ENCODE assay signal across 12 mouse cellular contexts in genomic region chr19:47559751-47560512, GRCm38 (mm10). TPM values are rescaled to one million over a fixed set of nuclear protein-coding genes. Genes with fewer than 3 reads are reported as not detected.
DNase-seq lines count a peak whose midpoint lies in the region; ATAC-seq and TF ChIP-seq lines count a peak whose summit lies in the region.
"Had no signal": no experiment of that assay in that cellular context is flagged by ENCODE, and none has a peak within 500 bp of the region (broad histone marks: within the 10 kb centered on the region; RNA-seq: fewer than 3 reads in every experiment).

No protein-coding gene starts in this region.

- peak overlapping the region; percentile 5 for H3K27ac ChIP-seq in heart, embryonic 13.5 days (replicated peaks)
- no peak overlapping the region for H3K27ac ChIP-seq in lung, postnatal 0 days (ENCODE audit: low read length)
- peak overlapping the region; percentile 72 for H3K27ac ChIP-seq in heart, embryonic 16.5 days (ENCODE audit: low read length)
- peak overlapping the region; percentile 30 for H3K27ac ChIP-seq in stomach, postnatal 0 days (replicated peaks)
- H3K27ac ChIP-seq: hindbrain, postnatal 0 days; neural tube, embryonic 12.5 days had no signal

- peaks cover 38% of the 10 kb centered on the region for H3K4me1 ChIP-seq in heart, embryonic 13.5 days
- no peaks in the 10 kb centered on the region; the same call in 1 of the 2 replicates for H3K4me1 ChIP-seq in lung, postnatal 0 days (ENCODE audit: insufficient read depth, low read depth, low read length)
- H3K4me1 ChIP-seq in heart, embryonic 16.5 days (ENCODE audit: control insufficient read depth, insufficient read depth, low read length), result peaks cover 23% of the 10 kb centered on the region
- H3K4me1 ChIP-seq in stomach, postnatal 0 days (replicated peaks; ENCODE audit: control insufficient read depth, insufficient read depth), result no peaks in the 10 kb centered on the region
- H3K4me1 ChIP-seq: neural tube, embryonic 12.5 days had no signal

- no peak for DNase-seq in heart, adult 11 months
- peak; percentile 55 for DNase-seq in lung, postnatal 0 days (ENCODE audit: low spot score)
- DNase-seq in lung, postnatal 4 days, result no peak
- peak; percentile 51 for DNase-seq in stomach, postnatal 0 days (ENCODE audit: low spot score)
- DNase-seq: adrenal gland, adult 8-10 months; cerebellum, adult 9-11 months; thymus, postnatal 25 days had no signal

- WGBS in heart, embryonic 13.5 days, result 49% methylated on average over 14 of the region's 14 CpGs
- WGBS in lung, postnatal 0 days, result 39% methylated on average over 14 of the region's 14 CpGs
- WGBS in heart, embryonic 16.5 days, result 36% methylated on average over 14 of the region's 14 CpGs
- WGBS in stomach, postnatal 0 days, result 30% methylated on average over 14 of the region's 14 CpGs

- no peak overlapping the region for H3K4me3 ChIP-seq in heart, embryonic 13.5 days
- no peak overlapping the region for H3K4me3 ChIP-seq in lung, postnatal 0 days (ENCODE audit: low read depth, low read length)
- H3K4me3 ChIP-seq in heart, embryonic 16.5 days (ENCODE audit: low read length), result no peak overlapping the region
- H3K4me3 ChIP-seq in stomach, postnatal 0 days (ENCODE audit: low read depth, low read length), result no peak overlapping the region
- H3K4me3 ChIP-seq: neural tube, embryonic 12.5 days had no signal

- H3K4me2 ChIP-seq in heart, embryonic 13.5 days, result no peak overlapping the region
- no peak overlapping the region for H3K4me2 ChIP-seq in lung, postnatal 0 days (replicated peaks; ENCODE audit: low read depth, low read length)
- H3K4me2 ChIP-seq in heart, embryonic 16.5 days (ENCODE audit: low read depth, low read length), result peak overlapping the region; percentile 6; the same call in 1 of the 2 replicates
- no peak overlapping the region for H3K4me2 ChIP-seq in stomach, postnatal 0 days (replicated peaks; ENCODE audit: low read depth)
- H3K4me2 ChIP-seq: neural tube, embryonic 12.5 days had no signal

- H3K9me3 ChIP-seq in heart, embryonic 13.5 days, result no peaks in the 10 kb centered on the region
- no peaks in the 10 kb centered on the region for H3K9me3 ChIP-seq in lung, postnatal 0 days (ENCODE audit: low read length)
- H3K9me3 ChIP-seq in heart, embryonic 16.5 days (replicated peaks; ENCODE audit: control insufficient read depth, low read length), result no peaks in the 10 kb centered on the region
- H3K9me3 ChIP-seq in stomach, postnatal 0 days (ENCODE audit: control insufficient read depth, low read length), result no peaks in the 10 kb centered on the region
- H3K9me3 ChIP-seq: neural tube, embryonic 12.5 days had no signal

- no peak for TF ChIP-seq EP300 in lung, postnatal 0 days (IDR thresholded peaks at IDR 0.05)
- TF ChIP-seq EP300 in stomach, postnatal 0 days (optimal IDR thresholded peaks at IDR 0.05), result no peak

- no peaks in the 10 kb centered on the region for H3K36me3 ChIP-seq in heart, embryonic 13.5 days
- no peaks in the 10 kb centered on the region for H3K36me3 ChIP-seq in lung, postnatal 0 days (ENCODE audit: insufficient read depth, low read length)
- no peaks in the 10 kb centered on the region for H3K36me3 ChIP-seq in heart, embryonic 16.5 days (ENCODE audit: control insufficient read depth, insufficient read depth)
- H3K36me3 ChIP-seq in stomach, postnatal 0 days (ENCODE audit: control insufficient read depth, insufficient read depth, low read length), result no peaks in the 10 kb centered on the region
- H3K36me3 ChIP-seq: neural tube, embryonic 12.5 days had no signal

- no peak for TF ChIP-seq CTCF in lung, postnatal 0 days (IDR thresholded peaks at IDR 0.05)
- no peak for TF ChIP-seq CTCF in stomach, postnatal 0 days (IDR thresholded peaks at IDR 0.05; ENCODE audit: low read depth)

- no peaks in the 10 kb centered on the region for H3K27me3 ChIP-seq in heart, embryonic 13.5 days (replicated peaks)
- no peaks in the 10 kb centered on the region for H3K27me3 ChIP-seq in lung, postnatal 0 days (replicated peaks; ENCODE audit: insufficient read depth, low read length)
- H3K27me3 ChIP-seq in heart, embryonic 16.5 days (ENCODE audit: control insufficient read depth, insufficient read depth, low read length), result no peaks in the 10 kb centered on the region
- H3K27me3 ChIP-seq in stomach, postnatal 0 days (ENCODE audit: control insufficient read depth, insufficient read depth, low read length), result no peaks in the 10 kb centered on the region
- H3K27me3 ChIP-seq: neural tube, embryonic 12.5 days had no signal

- H3K9ac ChIP-seq in heart, embryonic 13.5 days, result no peak overlapping the region
- no peak overlapping the region for H3K9ac ChIP-seq in lung, postnatal 0 days (replicated peaks; ENCODE audit: low read depth)
- no peak overlapping the region for H3K9ac ChIP-seq in heart, embryonic 16.5 days (ENCODE audit: low read length)
- no peak overlapping the region for H3K9ac ChIP-seq in stomach, postnatal 0 days (ENCODE audit: low read length)
- H3K9ac ChIP-seq: neural tube, embryonic 12.5 days had no signal

- no peak for ATAC-seq in heart, embryonic 13.5 days (ENCODE audit: extremely low read depth, insufficient number of reproducible peaks, low FRiP score, low TSS enrichment)
- ATAC-seq in lung, postnatal 0 days, result peak; percentile 35; the same call in 1 of the 2 replicates
- ATAC-seq in heart, embryonic 16.5 days (replicated peaks; ENCODE audit: extremely low read depth, insufficient read depth, low FRiP score), result no peak; the same call in 1 of the 2 replicates
- ATAC-seq in stomach, postnatal 0 days (ENCODE audit: low FRiP score, low TSS enrichment), result peak; percentile 50
- ATAC-seq in erythroblast, adult 5-6 weeks (replicated peaks; ENCODE audit: low FRiP score, poor library complexity, severe bottlenecking), result no peak
- ATAC-seq: hindbrain, postnatal 0 days had no signal

RNA-seq across cellular contexts. Expression of gene Slk, which starts 19.5 kb away (rescaled TPM):
- polyA plus RNA-seq in heart, embryonic 13.5 days (2015; fragmentation: Nextera tagmentation; extraction: Ambion mirVana), result 8.0 and 9.2 TPM in 2 replicates
- 14.6 and 17.2 TPM in 2 replicates for polyA plus RNA-seq in lung, postnatal 0 days (2015; fragmentation: Nextera tagmentation; extraction: Ambion mirVana)
- polyA plus RNA-seq in heart, embryonic 16.5 days (2015; fragmentation: Nextera tagmentation; extraction: Ambion mirVana), result 12.5 and 13.0 TPM in 2 replicates
- polyA plus RNA-seq in stomach, postnatal 0 days (2015; fragmentation: Nextera tagmentation; extraction: Ambion mirVana), result 12.3 and 14.3 TPM in 2 replicates
- 74.0 and 81.3 TPM in 2 replicates for total RNA-seq in erythroblast, adult 5-6 weeks (2015; ENCODE audit: low replicate concordance)
- total RNA-seq in erythroblast, adult 5-6 weeks (2017; ENCODE audit: low replicate concordance), result 96.8 and 148 TPM in 2 replicates

RNA-seq across cellular contexts. Expression of gene Stn1, which starts 22.6 kb away (rescaled TPM):
- polyA plus RNA-seq in heart, embryonic 13.5 days (2015; fragmentation: Nextera tagmentation; extraction: Ambion mirVana), result 36.6 and 37.3 TPM in 2 replicates
- 28.6 and 30.9 TPM in 2 replicates for polyA plus RNA-seq in lung, postnatal 0 days (2015; fragmentation: Nextera tagmentation; extraction: Ambion mirVana)
- polyA plus RNA-seq in heart, embryonic 16.5 days (2015; fragmentation: Nextera tagmentation; extraction: Ambion mirVana), result 37.3 and 38.5 TPM in 2 replicates
- polyA plus RNA-seq in stomach, postnatal 0 days (2015; fragmentation: Nextera tagmentation; extraction: Ambion mirVana), result 25.9 and 28.5 TPM in 2 replicates
- total RNA-seq in erythroblast, adult 5-6 weeks (2015; ENCODE audit: low replicate concordance), result 3.8 TPM in 2 replicates
- total RNA-seq in erythroblast, adult 5-6 weeks (2017; ENCODE audit: low replicate concordance), result 7.1 and 8.2 TPM in 2 replicates

Comparison
In these comparisons a context has a peak if more than half of its experiments do, and no peak if none do; other contexts are left out.
1. DNase-seq: peak in lung, postnatal 0 days (single experiment) and stomach, postnatal 0 days (single experiment); none in heart, adult 11 months (single experiment) and lung, postnatal 4 days (0 of 2).
2. ATAC-seq: peak in lung, postnatal 0 days (single experiment) and stomach, postnatal 0 days (single experiment); none in heart, embryonic 13.5 days (single experiment), heart, embryonic 16.5 days (single experiment) and erythroblast, adult 5-6 weeks (single experiment).